Mouse (Mus musculus): ENCODE measurements around the gene Rbfox1. TPM values are rescaled to one million over a fixed set of nuclear protein-coding genes. Genes with fewer than 3 reads are reported as not detected.

Gene Rbfox1
- polyA plus RNA-seq (2016; fragmentation: Nextera tagmentation; extraction: Ambion mirVana): 2.9 and 4.5 TPM in 2 replicates

DNA sequence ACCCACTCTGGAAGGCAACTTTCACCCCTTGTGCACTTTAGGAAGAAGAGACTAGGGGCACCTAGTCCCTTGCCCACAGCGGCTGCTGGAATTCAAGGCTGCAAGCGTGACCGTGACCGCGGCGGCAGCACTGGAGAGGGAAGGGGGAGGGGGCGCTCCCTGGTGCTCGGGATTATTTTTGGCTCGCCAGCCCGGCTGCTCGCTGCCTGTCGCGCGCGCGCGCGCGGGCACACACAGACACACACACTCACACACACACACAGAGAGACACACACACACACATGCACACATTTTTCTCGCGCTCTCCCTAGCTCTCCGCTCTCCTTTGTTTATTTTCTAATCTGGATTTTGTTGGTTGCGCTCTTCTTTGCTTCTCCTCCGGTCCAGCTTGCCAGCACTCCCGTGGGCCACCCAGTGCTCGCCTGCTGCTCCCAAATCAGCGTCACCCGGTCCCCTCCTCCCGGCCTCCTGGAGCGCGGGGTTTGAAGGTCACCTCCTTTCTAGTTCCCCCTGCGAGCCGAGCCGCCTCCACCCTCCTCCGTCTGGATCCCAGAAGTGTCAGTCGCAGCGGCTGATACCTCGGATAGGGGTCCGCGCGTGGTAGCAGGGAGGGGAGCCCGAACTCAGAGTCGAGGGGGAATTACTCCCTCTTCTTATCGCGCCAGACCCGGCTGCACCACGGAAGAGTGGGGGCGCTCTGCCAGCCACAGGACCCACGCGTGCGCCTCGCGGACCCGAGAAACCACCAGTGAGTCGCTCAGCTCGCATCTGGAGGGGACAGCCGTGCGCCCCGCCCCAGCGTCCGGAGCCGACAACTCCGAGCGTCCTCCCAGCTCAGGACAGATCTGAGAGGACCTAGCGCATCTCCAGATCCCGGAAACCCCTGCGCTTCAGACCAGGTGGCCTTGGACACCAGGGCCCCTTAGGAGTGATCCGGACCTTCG lies at the start of gene Rbfox1:
Gene Rbfox1 (plus strand): TSS at position 610 of the 944 bp plus-strand sequence.
- under 1% methylated on average over 69 of the region's 69 CpGs for WGBS
- no peaks in the 10 kb centered on the region for H3K36me3 ChIP-seq
- no peak within 1 kb of the TSS for H3K27ac ChIP-seq
- peaks cover 3% of the 10 kb centered on the region; the same call in 1 of the 2 replicates for H3K4me1 ChIP-seq
- no peak within 1 kb of the TSS for H3K9ac ChIP-seq
- H3K4me2 ChIP-seq (replicated peaks): peak within 1 kb of the TSS; percentile 49
- H3K27me3 ChIP-seq: peaks cover 43% of the 10 kb centered on the region
- H3K4me3 ChIP-seq: peak within 1 kb of the TSS; percentile 32
- no peak for ATAC-seq (ENCODE audit: insufficient number of reproducible peaks, insufficient read depth, low FRiP score, low TSS enrichment)
- no peaks in the 10 kb centered on the region for H3K9me3 ChIP-seq

DNA sequence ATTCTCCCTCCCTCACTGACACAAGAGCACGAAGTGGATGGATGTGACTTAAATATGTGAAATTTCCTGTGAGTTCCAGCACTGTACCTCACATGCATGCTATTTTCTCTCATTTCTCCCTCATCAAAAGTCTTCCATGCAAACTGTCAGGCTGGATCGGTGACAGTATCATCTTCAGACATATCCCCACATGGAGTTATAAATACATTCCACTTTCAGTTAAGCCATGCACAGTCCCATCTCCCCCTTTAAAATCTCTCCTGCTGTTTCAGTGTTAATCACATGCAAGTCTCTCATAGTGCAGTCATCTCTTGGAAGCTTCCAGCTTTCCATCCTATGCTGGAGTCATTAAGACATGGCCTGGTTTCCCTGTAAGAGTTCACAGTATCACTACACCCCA lies 48.4 kb upstream of the Rbfox1 start:
- H3K27ac ChIP-seq: no peak overlapping the region
- ATAC-seq (ENCODE audit: insufficient number of reproducible peaks, insufficient read depth, low FRiP score, low TSS enrichment): no peak
- no peak overlapping the region for H3K4me3 ChIP-seq
- H3K9ac ChIP-seq: no peak overlapping the region
- no peaks in the 10 kb centered on the region for H3K27me3 ChIP-seq
- H3K4me1 ChIP-seq: no peaks in the 10 kb centered on the region
- WGBS: 93% methylated on average over 2 of the region's 2 CpGs
- H3K36me3 ChIP-seq: no peaks in the 10 kb centered on the region
- no peaks in the 10 kb centered on the region for H3K9me3 ChIP-seq
- no peak overlapping the region for H3K4me2 ChIP-seq (replicated peaks)

DNA sequence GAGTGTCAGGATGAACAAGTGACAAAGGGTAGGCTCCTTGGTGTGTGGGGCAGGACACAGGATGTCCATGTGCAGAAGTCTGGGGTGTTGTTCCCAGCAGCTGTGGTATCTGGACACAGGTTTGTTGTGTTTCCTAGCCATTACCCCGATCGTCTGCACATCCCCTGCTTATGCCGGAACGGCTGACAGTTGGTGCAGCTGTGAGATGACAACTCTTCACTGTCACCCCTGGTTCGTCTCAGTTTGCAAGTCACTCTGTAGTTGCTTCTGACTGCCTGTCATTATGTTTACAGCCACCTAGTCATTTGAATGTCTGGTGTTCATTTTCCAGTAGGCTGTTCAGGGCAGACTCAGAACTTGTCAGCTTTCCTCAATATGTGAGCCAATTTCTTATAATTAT lies 44.0 kb upstream of the Rbfox1 start:
- no peaks in the 10 kb centered on the region for H3K27me3 ChIP-seq
- H3K36me3 ChIP-seq: no peaks in the 10 kb centered on the region
- H3K4me3 ChIP-seq: no peak overlapping the region
- H3K9ac ChIP-seq: no peak overlapping the region
- no peak for ATAC-seq (ENCODE audit: insufficient number of reproducible peaks, insufficient read depth, low FRiP score, low TSS enrichment)
- no peaks in the 10 kb centered on the region for H3K9me3 ChIP-seq
- no peaks in the 10 kb centered on the region for H3K4me1 ChIP-seq
- 82% methylated on average over 5 of the region's 5 CpGs for WGBS
- no peak overlapping the region for H3K4me2 ChIP-seq (replicated peaks)
- H3K27ac ChIP-seq: no peak overlapping the region

DNA sequence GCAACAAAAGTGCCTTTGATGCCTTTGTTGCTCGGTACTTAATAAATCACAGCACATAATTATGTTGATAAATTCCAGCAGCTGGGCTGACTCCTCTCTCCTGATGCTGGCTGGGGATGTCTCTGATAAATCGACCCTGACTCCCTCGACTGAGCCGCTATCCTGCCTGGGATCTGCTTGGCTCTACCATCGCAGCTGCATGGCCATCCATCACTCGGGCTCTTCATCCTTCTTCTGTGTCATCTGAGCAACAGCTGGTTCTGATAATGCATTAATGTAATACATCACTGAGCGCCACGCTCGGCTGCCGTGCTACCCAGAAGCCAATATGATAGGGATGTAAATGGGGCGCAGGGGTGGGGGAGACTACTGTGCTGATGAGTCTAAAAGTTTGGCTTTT lies 39.5 kb upstream of the Rbfox1 start:
- ATAC-seq (ENCODE audit: insufficient number of reproducible peaks, insufficient read depth, low FRiP score, low TSS enrichment): no peak
- Histone ChIP-seq H3K36me3 (no peaks in the 10 kb centered on the region), H3K9ac (no peak overlapping the region), H3K27ac (no peak overlapping the region), H3K27me3 (no peaks in the 10 kb centered on the region), H3K4me2 (replicated peaks) (no peak overlapping the region), H3K9me3 (no peaks in the 10 kb centered on the region), H3K4me3 (no peak overlapping the region), H3K4me1 (no peaks in the 10 kb centered on the region)
- 38% methylated on average over 11 of the region's 11 CpGs for WGBS

DNA sequence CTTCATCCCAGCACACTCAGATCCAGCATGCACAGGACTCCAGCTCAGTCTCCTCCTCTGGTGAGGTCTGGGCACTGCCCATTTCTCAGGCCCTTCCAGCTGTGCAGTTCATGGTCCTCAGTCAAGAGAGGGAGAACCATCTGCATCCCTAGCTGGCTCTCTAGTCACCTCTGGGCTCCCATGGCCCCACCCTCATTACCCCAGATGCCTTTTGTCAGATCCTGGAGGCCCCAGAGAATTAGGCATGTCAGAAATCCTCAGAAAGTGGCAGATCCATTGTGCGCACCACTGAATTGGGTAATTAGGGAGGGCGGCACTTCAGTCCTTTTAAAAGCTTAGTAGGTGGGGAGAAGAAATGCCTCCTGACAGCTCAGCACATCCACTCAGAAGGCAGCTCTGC lies 32.1 kb upstream of the Rbfox1 start:
- H3K36me3 ChIP-seq: no peaks in the 10 kb centered on the region
- H3K4me1 ChIP-seq: no peaks in the 10 kb centered on the region
- no peaks in the 10 kb centered on the region for H3K9me3 ChIP-seq
- no peak for ATAC-seq (ENCODE audit: insufficient number of reproducible peaks, insufficient read depth, low FRiP score, low TSS enrichment)
- 70% methylated on average over 2 of the region's 2 CpGs for WGBS
- H3K27ac ChIP-seq: no peak overlapping the region
- no peak overlapping the region for H3K4me2 ChIP-seq (replicated peaks)
- no peak overlapping the region for H3K4me3 ChIP-seq
- H3K27me3 ChIP-seq: no peaks in the 10 kb centered on the region
- no peak overlapping the region for H3K9ac ChIP-seq

DNA sequence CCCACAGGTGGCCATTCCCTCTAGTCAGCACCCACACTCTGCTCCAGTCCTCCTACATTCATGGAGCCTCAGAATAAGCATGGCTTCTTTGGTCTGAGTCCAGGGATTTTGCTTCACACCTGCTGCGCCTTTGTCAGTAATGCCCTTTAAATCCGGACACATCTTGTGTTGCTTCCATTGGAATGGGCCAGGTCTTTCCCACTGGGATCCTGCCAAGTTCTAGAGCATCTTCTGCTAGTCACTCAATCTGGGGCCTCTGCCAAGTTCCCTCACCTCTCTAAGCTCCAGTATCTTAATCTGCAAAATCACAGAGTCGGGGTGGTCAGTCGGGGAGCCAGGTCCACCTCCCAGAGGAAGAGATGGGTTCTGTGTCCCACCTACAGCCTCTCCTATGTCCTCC lies 20.8 kb upstream of the Rbfox1 start:
- Histone ChIP-seq H3K9me3 (no peaks in the 10 kb centered on the region), H3K4me1 (no peaks in the 10 kb centered on the region), H3K4me3 (no peak overlapping the region), H3K36me3 (no peaks in the 10 kb centered on the region), H3K9ac (no peak overlapping the region), H3K4me2 (replicated peaks) (no peak overlapping the region), H3K27ac (no peak overlapping the region), H3K27me3 (no peaks in the 10 kb centered on the region)
- ATAC-seq (ENCODE audit: insufficient number of reproducible peaks, insufficient read depth, low FRiP score, low TSS enrichment): no peak
- 88% methylated on average over 4 of the region's 4 CpGs for WGBS

DNA sequence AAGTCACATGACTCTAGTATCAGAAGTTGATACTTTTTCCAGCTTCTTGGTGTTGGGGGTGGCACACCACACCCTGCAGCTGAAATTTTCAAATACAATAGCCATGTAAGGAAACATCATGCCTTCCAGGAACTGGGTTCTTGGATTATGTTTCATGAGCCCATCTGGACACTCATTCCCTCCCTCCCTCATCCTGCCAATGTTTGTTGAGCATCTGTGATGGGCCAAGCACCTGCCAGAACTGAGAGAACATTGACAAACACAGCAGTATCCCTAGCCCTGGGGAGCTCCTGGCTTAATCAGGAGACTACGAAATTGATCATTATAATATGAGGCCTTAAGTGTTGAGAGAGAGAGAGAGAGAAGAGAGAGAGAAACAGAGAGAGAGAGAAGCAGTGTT lies 18.2 kb upstream of the Rbfox1 start:
- no peak overlapping the region for H3K9ac ChIP-seq
- no peak overlapping the region for H3K4me3 ChIP-seq
- H3K4me1 ChIP-seq: no peaks in the 10 kb centered on the region
- no peak overlapping the region for H3K4me2 ChIP-seq (replicated peaks)
- H3K9me3 ChIP-seq: no peaks in the 10 kb centered on the region
- no peak for ATAC-seq (ENCODE audit: insufficient number of reproducible peaks, insufficient read depth, low FRiP score, low TSS enrichment)
- no peaks in the 10 kb centered on the region for H3K27me3 ChIP-seq
- H3K27ac ChIP-seq: no peak overlapping the region
- WGBS: 74% methylated on average over 1 of the region's 1 CpGs
- no peaks in the 10 kb centered on the region for H3K36me3 ChIP-seq

DNA sequence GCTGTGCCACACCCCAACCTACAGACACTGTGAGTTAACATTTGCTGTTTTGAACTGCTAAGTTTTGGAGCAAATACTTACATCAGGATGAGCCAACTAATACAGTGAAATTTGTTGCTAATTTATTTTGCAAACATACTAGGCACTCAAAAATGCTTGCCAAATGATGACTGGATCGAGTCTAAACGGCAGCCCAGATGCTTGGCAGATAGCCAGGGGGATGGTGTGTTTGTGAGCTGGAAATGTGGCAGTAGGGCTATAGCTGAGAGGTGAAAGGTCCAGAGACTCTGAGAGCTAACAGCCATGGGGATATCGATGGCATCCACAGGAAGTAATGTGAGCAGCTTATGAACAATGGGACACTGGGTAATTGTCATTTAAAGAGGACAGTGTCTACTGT lies 14.8 kb upstream of the Rbfox1 start:
- Histone ChIP-seq H3K27ac (no peak overlapping the region), H3K36me3 (no peaks in the 10 kb centered on the region), H3K4me2 (replicated peaks) (no peak overlapping the region), H3K27me3 (no peaks in the 10 kb centered on the region), H3K9ac (no peak overlapping the region), H3K4me1 (no peaks in the 10 kb centered on the region), H3K9me3 (no peaks in the 10 kb centered on the region), H3K4me3 (no peak overlapping the region)
- ATAC-seq (ENCODE audit: insufficient number of reproducible peaks, insufficient read depth, low FRiP score, low TSS enrichment): no peak
- 59% methylated on average over 3 of the region's 3 CpGs for WGBS

DNA sequence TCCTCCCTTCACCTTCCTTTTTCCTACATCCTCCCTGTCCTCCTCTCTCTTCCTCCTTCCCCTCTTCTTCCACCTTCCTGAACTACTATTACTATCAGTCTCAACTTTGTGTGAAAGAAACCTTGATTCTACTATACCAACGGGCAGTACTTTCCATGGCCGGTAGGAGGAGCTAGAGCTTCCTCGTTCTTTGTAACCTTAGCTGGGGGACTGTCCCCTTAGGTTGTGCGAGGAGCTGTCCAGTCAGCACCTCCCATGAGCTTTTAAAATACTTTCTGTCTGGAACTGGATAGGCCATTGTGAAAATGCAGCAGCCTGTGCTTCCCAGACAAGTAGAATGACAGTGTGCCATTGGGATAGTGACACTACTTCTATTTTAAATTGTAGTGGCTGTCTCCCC lies 3.3 kb upstream of the Rbfox1 start:
- no peak for ATAC-seq (ENCODE audit: insufficient number of reproducible peaks, insufficient read depth, low FRiP score, low TSS enrichment)
- H3K4me2 ChIP-seq (replicated peaks): no peak overlapping the region
- H3K27me3 ChIP-seq: peaks cover 36% of the 10 kb centered on the region
- no peaks in the 10 kb centered on the region for H3K9me3 ChIP-seq
- peaks cover 3% of the 10 kb centered on the region; the same call in 1 of the 2 replicates for H3K4me1 ChIP-seq
- no peak overlapping the region for H3K4me3 ChIP-seq
- H3K9ac ChIP-seq: no peak overlapping the region
- no peak overlapping the region for H3K27ac ChIP-seq
- WGBS: 0% methylated on average over 4 of the region's 4 CpGs
- no peaks in the 10 kb centered on the region for H3K36me3 ChIP-seq

DNA sequence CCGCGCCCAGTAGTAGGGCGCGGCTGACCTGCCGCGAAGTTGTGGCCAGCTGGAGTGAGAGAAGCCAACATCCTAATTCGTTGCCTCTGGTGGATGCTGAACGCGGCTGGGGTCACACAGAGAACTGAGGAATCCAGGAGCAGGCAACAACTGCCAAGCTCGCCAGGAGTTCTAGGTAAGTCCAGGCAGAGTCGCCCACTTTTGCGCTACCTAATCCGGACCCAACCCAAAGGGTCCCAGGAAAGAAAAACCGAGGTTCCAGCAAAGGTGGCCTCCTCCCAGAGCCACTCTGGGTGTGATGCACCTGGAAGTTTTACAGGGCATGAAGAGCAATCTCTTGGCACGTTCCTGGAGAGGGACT lies 515 bp downstream of the Rbfox1 start:
- Histone ChIP-seq H3K36me3 (no peaks in the 10 kb centered on the region), H3K4me1 (peaks cover 3% of the 10 kb centered on the region; the same call in 1 of the 2 replicates), H3K27me3 (peaks cover 43% of the 10 kb centered on the region), H3K27ac (no peak overlapping the region), H3K4me3 (peak overlapping the region; percentile 32), H3K9me3 (no peaks in the 10 kb centered on the region), H3K4me2 (replicated peaks) (peak overlapping the region; percentile 49), H3K9ac (no peak overlapping the region)
- 5% methylated on average over 15 of the region's 15 CpGs for WGBS
- ATAC-seq (ENCODE audit: insufficient number of reproducible peaks, insufficient read depth, low FRiP score, low TSS enrichment): no peak

DNA sequence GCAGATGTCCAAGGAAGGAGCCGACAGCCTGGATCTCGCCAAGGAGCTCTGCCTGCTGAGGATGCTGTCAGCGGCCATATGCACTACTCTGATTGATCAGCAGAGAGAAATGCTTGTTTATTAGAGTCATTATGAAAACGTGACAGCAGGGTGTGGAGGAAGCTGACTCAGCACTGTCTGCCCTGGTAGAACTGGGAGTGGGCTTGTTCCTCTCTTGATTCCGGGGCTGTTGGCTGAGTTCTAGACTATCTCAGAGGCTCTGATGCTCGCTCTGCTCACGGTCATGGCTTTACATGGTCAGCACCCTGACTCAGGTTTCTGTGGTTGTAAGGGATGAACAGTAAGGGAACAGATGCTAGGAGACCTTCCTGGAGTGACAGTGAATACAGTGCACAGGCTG lies 10.4 kb downstream of the Rbfox1 start:
- no peak for ATAC-seq (ENCODE audit: insufficient number of reproducible peaks, insufficient read depth, low FRiP score, low TSS enrichment)
- WGBS: 81% methylated on average over 7 of the region's 7 CpGs
- Histone ChIP-seq H3K27me3 (no peaks in the 10 kb centered on the region), H3K36me3 (no peaks in the 10 kb centered on the region), H3K9me3 (no peaks in the 10 kb centered on the region), H3K4me2 (replicated peaks) (no peak overlapping the region), H3K4me3 (no peak overlapping the region), H3K9ac (no peak overlapping the region), H3K4me1 (no peaks in the 10 kb centered on the region), H3K27ac (no peak overlapping the region)

DNA sequence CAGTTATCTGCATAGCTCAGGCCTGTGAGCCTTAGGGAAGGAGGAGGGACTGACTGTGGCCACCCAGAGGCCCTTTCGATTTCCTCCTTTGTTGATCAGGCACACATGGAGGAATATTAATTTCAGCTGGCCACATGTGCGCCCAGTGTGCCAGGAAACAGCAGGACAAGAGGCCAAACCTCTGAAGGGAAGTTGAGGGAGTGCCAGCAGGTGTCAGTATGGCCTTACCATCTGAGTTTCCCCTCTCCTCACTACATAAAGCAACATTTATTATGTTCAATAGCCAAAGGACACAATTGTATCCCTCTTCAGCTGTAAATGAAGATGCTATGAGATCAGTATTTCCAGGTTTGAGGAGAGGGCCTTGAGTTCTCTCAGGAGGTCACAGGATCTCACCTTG lies 13.2 kb downstream of the Rbfox1 start:
- H3K9me3 ChIP-seq: no peaks in the 10 kb centered on the region
- no peak overlapping the region for H3K4me3 ChIP-seq
- no peak overlapping the region for H3K9ac ChIP-seq
- H3K36me3 ChIP-seq: no peaks in the 10 kb centered on the region
- H3K4me2 ChIP-seq (replicated peaks): no peak overlapping the region
- H3K4me1 ChIP-seq: no peaks in the 10 kb centered on the region
- no peak for ATAC-seq (ENCODE audit: insufficient number of reproducible peaks, insufficient read depth, low FRiP score, low TSS enrichment)
- 38% methylated on average over 2 of the region's 2 CpGs for WGBS
- no peak overlapping the region for H3K27ac ChIP-seq
- H3K27me3 ChIP-seq: no peaks in the 10 kb centered on the region

All from embryonic facial prominence, embryonic 12.5 days (tissue).